Mouse (Mus musculus) urinary bladder, postnatal 10 days (tissue): ENCODE data around the gene Zfp426.

Experiments
- DNase-seq: peaks from one replicate; pipeline ENCODE4 v3.0.0; 2022; ENCODE audit warnings: low spot score

Zfp426 gene

DNA sequence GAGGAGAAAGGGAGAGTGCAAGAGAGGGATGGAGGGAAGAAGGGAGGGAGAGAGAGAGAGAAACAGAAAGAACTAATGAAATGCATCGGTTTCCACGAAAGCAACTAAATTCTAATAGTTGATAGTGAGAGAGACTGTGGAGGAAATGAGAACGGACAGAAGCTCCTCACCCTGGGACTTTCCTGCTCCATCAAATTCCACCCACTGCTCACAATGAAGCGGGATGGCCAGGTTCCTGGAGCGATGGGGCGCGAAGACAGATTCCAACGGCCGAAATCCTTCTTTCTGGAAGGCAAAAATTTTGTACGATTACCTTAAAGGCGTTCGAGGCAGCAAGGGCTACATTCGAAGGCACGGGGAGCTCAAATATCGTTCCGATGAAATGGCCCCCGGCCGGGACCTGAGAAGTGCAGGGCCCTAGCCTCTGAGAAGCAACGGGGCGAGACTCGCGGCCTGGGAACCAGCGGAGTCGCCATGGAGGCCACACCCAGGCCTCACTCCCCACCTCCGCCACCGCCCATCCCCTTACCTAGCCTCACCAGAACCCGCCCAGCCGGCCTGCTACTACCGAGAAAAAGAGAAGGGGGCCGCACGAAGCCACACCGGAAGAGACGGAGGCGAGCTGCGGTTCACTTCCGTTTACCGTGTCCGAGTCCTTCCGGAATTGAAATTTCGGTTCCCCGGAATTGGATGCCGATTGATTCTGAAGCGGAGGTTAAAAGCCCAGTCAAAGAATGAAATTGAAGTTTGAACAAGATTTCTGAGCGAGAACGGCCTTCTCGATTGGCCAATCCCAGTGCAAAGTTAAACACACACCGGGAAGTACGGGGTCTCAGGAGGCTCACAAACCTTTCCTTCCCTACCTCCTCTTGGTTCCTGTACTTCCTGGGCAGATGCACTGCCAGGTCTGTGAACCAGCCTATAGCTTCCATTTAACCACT is 32.9 kb downstream of the Zfp426 start, which contains the start of gene Zfp26:
Gene Zfp26 (minus strand): TSS at position 786 of the 941 bp plus-strand sequence.
- peak; percentile 35 for DNase-seq

DNA sequence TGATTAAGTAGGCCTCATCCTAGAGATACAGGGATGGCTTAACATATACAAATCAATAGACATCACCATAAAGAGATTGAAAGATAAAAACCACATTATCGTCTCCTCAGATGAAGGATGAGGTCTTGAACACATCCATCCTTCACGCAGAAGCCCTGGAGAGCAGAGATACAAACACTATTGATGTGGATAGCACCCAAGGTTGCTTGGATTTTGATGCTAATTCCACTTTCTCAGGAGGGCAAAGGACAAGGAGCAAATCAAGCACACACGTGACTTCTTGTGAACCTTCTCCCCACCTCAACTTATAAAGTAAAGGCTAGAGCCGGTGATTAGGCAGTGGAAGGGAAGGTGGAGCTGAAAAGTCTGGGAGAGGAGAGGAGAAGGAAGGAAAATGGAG is 38.9 kb downstream of the Zfp426 start:
- no peak for DNase-seq

- DNase-seq = no peak
Observed at GRCm38 (mm10) chr9:20451493-20451892, 41.1 kb downstream of the Zfp426 start.

DNA sequence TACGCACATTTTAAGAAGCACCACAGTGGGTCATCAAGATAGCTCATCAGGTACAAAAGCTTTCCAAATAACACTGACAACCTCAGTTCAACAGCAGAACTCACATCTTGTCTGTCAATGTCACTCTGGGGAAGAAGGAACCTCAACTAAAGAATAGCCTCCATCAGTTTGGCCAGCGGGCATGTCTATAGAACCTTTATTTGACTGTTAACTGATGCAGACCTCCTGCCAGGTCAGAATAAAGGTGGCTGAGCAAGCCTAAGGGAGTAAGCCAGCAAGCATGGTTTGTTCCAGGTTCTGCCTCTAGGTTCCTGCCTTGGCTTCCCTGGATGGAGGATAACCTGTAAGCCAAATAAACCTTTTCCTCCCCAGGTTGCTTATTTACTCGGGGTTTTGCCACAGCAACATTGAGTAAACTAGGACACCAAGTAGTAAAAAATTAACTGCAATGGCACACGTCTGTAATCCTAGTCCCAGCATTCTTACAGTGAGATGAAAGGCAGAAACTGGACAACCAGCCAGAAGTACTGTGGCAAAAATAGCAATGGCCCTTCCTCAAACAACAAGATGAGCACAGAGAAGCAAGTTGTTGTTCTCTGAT is 49.3 kb downstream of the Zfp426 start:
- no peak for DNase-seq

GRCm38 (mm10) chr9:20430004-20430403 is 62.5 kb downstream of the Zfp426 start:
- DNase-seq = no peak
